Mouse (Mus musculus) heart, postnatal 0 days (tissue): Measurements from ENCODE around the gene Prpsap1. TPM values are rescaled to one million over a fixed set of nuclear protein-coding genes. Genes with fewer than 3 reads are reported as not detected.

Source experiments
- ATAC-seq: fragments of 200-750 bp; cut with Nextera tagmentation; 2 replicates; pipeline ENCODE4 v1.8.0; 2017; ENCODE audit warnings: low read depth, moderate number of reproducible peaks, moderate library complexity; ENCODE audit not compliant: insufficient read depth
- DNase-seq: peaks from one replicate; pipeline ENCODE4 v3.0.0-alpha.2; 2016; ENCODE audit warnings: low spot score
- H3K27ac ChIP-seq: fragments of 300-500 bp; sonication (generic); 2 replicates; pipeline ENCODE4 v1.5.1; 2014; ENCODE audit warnings: low read depth, mild to moderate bottlenecking
- H3K27me3 ChIP-seq: fragments of 300-500 bp; sonication (generic); 2 replicates; pipeline ENCODE4 v1.6.1; 2014; ENCODE audit warnings: low read length, mixed read lengths; ENCODE audit not compliant: control insufficient read depth, insufficient read depth
- H3K36me3 ChIP-seq: fragments of 300-500 bp; sonication (generic); replicated peaks from 2 replicates; pipeline ENCODE4 v1.6.1; 2014; ENCODE audit warnings: low read length, mixed read lengths; ENCODE audit not compliant: control insufficient read depth, insufficient read depth
- H3K4me1 ChIP-seq: fragments of 300-500 bp; sonication (generic); 2 replicates; pipeline ENCODE4 v1.6.1; 2014; ENCODE audit warnings: antibody characterized with exemption; ENCODE audit not compliant: control insufficient read depth, insufficient read depth
- H3K4me2 ChIP-seq: fragments of 300-500 bp; sonication (generic); 2 replicates; pipeline ENCODE4 v1.6.1; 2014; ENCODE audit warnings: low read depth, mild to moderate bottlenecking, low read length, moderate library complexity
- H3K4me3 ChIP-seq: fragments of 300-500 bp; sonication (generic); 2 replicates; pipeline ENCODE4 v1.5.1; 2014; ENCODE audit warnings: low read depth, low read length
- H3K9ac ChIP-seq: fragments of 300-500 bp; sonication (generic); replicated peaks from 2 replicates; pipeline ENCODE4 v1.6.1; 2014; ENCODE audit warnings: low read depth, low read length, mixed read lengths
- H3K9me3 ChIP-seq: fragments of 300-500 bp; sonication (generic); replicated peaks from 2 replicates; pipeline ENCODE4 v1.6.1; 2016; ENCODE audit warnings: low read length; ENCODE audit not compliant: control insufficient read depth
- CTCF ChIP-seq: IDR thresholded peaks from 2 replicates; pipeline ENCODE4 v1.5.1; 2016; ENCODE audit warnings: antibody characterized with exemption, control low read depth, low read depth
- EP300 ChIP-seq: IDR thresholded peaks from 2 replicates; pipeline ENCODE4 v1.6.1; 2016; ENCODE audit warnings: antibody characterized with exemption, low read depth
- WGBS: fragments of 180-500 bp; shearing (Covaris S2); extraction: QIAGEN DNeasy Blood & Tissue Kit; methylation state at CpG from one replicate; pipeline ENCODE4 v1.1.7; 2014; 5-methylcytosine and 5-hydroxymethylcytosine counted together
- polyA plus RNA-seq: library from polyadenylated mRNA; unstranded; fragments of >200 nt; fragmentation: Nextera tagmentation; extraction: Ambion mirVana; gene quantifications from 2 replicates; pipeline ENCODE4 v1.2.1, GENCODE M21; 2015
- total RNA-seq: library from RNA; depleted of rRNA; stranded (reverse); fragments of >200 nt; gene quantifications from 2 replicates; pipeline ENCODE4 v1.2.3, GENCODE M21; 2014; ENCODE audit warnings: low replicate concordance

The Prpsap1 gene
- total and polyA plus RNA-seq, 2 experiments from 2014 or later: 43.3 to 59.2 TPM

GRCm38 (mm10) chr11:116463833-116464232 lies 30.2 kb downstream of the Prpsap1 start:
- H3K27ac ChIP-seq: no peak overlapping the region
- TF ChIP-seq CTCF: peak; percentile 87
- no peak for TF ChIP-seq EP300

GRCm38 (mm10) chr11:116463338-116463737 lies 30.7 kb downstream of the Prpsap1 start:
- Histone ChIP-seq H3K4me2 (no peak overlapping the region), H3K27ac (no peak overlapping the region), H3K4me3 (no peak overlapping the region), H3K9me3 (no peaks in the 10 kb centered on the region), H3K36me3 (no peaks in the 10 kb centered on the region), H3K4me1 (no peaks in the 10 kb centered on the region), H3K9ac (no peak overlapping the region), H3K27me3 (no peaks in the 10 kb centered on the region)
- ATAC-seq: no peak
- TF ChIP-seq EP300 (no peak), CTCF (no peak)
- 58% methylated on average over 5 of the region's 5 CpGs for WGBS
- no peak for DNase-seq

More at GRCm38 (mm10) chr11:116463833-116464232, 30.2 kb downstream of the Prpsap1 start:
- Histone ChIP-seq H3K9ac (no peak overlapping the region), H3K27me3 (no peaks in the 10 kb centered on the region), H3K4me3 (no peak overlapping the region), H3K4me1 (no peaks in the 10 kb centered on the region), H3K4me2 (no peak overlapping the region), H3K36me3 (no peaks in the 10 kb centered on the region), H3K9me3 (no peaks in the 10 kb centered on the region)
- DNase-seq: peak; percentile 85
- peak; percentile 80 for ATAC-seq
- WGBS: 5% methylated on average over 2 of the region's 2 CpGs

- Histone ChIP-seq H3K27ac (no peak overlapping the region), H3K9ac (no peak overlapping the region), H3K4me3 (no peak overlapping the region), H3K9me3 (no peaks in the 10 kb centered on the region), H3K36me3 (no peaks in the 10 kb centered on the region), H3K4me2 (no peak overlapping the region), H3K27me3 (no peaks in the 10 kb centered on the region), H3K4me1 (no peaks in the 10 kb centered on the region)
- no peak for DNase-seq
- ATAC-seq: no peak
- 66% methylated on average over 4 of the region's 4 CpGs for WGBS
- TF ChIP-seq EP300 (no peak), CTCF (no peak)
Observed at GRCm38 (mm10) chr11:116459786-116460185, 34.2 kb downstream of the Prpsap1 start.

GRCm38 (mm10) chr11:116456234-116456633 lies 37.8 kb downstream of the Prpsap1 start:
- no peak for ATAC-seq

GRCm38 (mm10) chr11:116453889-116454288 lies 40.1 kb downstream of the Prpsap1 start:
- ATAC-seq (no peak), DNase-seq (no peak)
- Histone ChIP-seq H3K36me3 (no peaks in the 10 kb centered on the region), H3K4me3 (no peak overlapping the region), H3K4me2 (no peak overlapping the region), H3K9me3 (no peaks in the 10 kb centered on the region; the same call in 1 of the 2 replicates), H3K27ac (no peak overlapping the region), H3K9ac (no peak overlapping the region), H3K4me1 (no peaks in the 10 kb centered on the region), H3K27me3 (no peaks in the 10 kb centered on the region)
- WGBS: 80% methylated on average over 10 of the region's 10 CpGs
- TF ChIP-seq EP300: no peak
- no peak for TF ChIP-seq CTCF

More at GRCm38 (mm10) chr11:116456234-116456633, 37.8 kb downstream of the Prpsap1 start:
- Histone ChIP-seq H3K4me2 (no peak overlapping the region), H3K4me1 (no peaks in the 10 kb centered on the region), H3K36me3 (no peaks in the 10 kb centered on the region), H3K9ac (no peak overlapping the region), H3K27me3 (no peaks in the 10 kb centered on the region), H3K4me3 (no peak overlapping the region), H3K27ac (no peak overlapping the region), H3K9me3 (no peaks in the 10 kb centered on the region)
- no peak for TF ChIP-seq CTCF
- TF ChIP-seq EP300: no peak
- WGBS: 78% methylated on average over 8 of the region's 8 CpGs
- DNase-seq: no peak

GRCm38 (mm10) chr11:116449341-116449740 lies 44.7 kb downstream of the Prpsap1 start:
- TF ChIP-seq EP300 (no peak), CTCF (no peak)
- no peaks in the 10 kb centered on the region; the same call in 1 of the 2 replicates for H3K9me3 ChIP-seq
- no peak overlapping the region for H3K4me2 ChIP-seq
- no peaks in the 10 kb centered on the region for H3K36me3 ChIP-seq
- no peak overlapping the region for H3K27ac ChIP-seq
- H3K27me3 ChIP-seq: peaks cover 19% of the 10 kb centered on the region
- H3K4me3 ChIP-seq: no peak overlapping the region
- H3K9ac ChIP-seq: no peak overlapping the region
- 95% methylated on average over 3 of the region's 3 CpGs for WGBS
- ATAC-seq (no peak), DNase-seq (no peak)
- H3K4me1 ChIP-seq: no peaks in the 10 kb centered on the region
